Mouse (Mus musculus): ENCODE measurements around the gene Heg1.

The Heg1 gene

DNA sequence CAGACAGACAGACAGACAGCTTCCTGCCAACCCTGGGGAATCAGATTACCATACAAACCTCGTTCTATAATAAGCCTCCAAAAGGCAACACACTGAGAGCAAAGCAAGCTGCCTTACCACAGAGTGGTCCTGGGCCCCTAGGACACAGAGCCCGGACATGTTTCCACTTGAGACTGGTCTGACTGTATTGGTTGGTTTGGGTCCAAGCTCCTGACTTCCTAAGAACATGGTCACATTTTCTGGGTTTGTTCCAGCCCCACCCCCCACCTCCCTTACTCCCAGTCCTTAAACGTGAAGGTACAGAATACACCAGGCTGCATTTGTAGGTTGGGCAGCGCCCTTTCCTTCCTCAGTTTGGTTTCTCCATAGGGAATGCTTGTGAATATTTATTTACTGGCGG lies 57.6 kb downstream of the Heg1 start:
- in situ Hi-C loops (cut with MboI, MseI) = loop anchor here (5.0 kb wide), 1 partner anchor 434 kb away; no protein-coding TSS in a partner anchor

DNA sequence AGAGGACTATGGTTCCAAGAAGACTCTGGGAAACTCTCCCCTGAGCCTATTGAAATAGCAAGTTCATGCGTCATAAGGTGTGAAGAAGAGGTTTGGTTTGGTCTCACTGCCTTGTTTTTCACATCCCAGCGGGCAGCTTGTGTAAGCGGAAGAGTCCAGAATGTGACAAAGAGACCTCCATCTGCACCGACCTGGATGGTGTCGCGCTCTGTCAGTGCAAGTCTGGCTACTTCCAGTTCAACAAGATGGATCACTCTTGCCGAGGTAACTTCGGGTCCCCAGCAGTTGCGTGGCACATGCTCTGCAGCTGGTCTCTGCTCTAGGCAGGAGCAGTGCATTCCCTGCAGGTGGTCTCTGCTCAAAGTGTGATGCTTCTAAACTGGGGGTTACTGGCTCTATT lies 58.1 kb downstream of the Heg1 start:
- in situ Hi-C loops (cut with MboI, MseI) = loop anchor here (5.0 kb wide), 1 partner anchor 435 kb away; no protein-coding TSS in a partner anchor

DNA sequence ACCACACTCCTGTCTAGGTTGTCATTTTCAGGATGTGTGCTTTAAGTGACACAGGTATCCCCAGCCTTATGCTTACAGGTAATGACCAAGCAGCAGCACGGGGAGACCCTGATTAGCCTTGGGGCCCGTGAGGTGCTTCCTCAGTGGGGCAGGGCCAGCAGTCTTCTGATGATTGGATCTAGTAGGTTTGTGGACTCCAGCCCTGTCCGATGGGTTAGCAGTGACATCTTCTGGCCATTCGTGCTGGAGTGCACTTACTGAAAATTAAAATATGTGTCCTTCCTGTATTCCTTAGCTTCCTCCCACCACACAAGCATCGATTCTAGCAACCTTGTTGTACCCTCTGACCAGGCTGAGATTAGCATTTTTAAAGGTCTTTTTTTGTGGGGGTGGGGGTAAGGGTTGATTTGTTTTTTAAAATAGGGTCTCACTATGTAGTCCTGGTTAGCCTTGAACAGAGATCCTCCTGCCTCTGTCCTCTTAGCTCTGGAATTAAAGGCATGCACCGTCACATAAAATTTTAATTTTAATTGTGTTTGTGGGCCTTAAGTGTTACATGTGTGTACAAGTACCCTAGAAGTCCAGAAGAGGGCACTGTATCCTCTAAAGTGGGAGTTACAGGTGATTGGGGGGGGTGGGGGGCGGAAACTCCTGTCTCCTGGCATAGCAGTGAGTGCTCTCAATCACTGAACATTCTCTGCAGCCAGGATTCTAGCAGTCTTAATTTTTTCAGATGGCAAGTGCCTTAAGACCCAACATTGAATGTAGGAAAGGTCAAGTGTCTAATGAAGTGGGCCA lies 60.7 kb downstream of the Heg1 start:
- in situ Hi-C loops (cut with MboI, MseI) = loop anchor here (5.0 kb wide), 1 partner anchor 438 kb away; no protein-coding TSS in a partner anchor

DNA sequence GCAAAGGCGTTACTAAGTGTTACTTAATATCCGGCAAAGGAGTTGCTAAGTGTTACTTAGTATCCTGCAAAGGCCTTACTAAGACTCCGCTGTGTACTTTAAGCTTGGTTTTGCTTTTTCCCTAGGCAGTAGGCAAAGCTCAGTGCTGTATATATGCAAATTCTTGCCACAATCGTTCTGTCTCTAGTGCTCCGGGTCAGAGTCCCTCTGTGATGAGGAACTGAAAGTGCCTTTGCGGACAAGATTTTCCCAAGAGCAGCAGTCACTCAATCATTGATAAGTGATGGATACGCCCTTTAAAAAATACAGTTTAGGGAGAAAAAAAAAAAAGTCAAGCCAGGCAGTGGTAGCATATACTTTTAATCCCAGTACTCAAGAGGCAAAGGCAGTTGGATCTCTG lies 61.3 kb downstream of the Heg1 start:
- in situ Hi-C loops (cut with MboI, MseI) = no loop called here

DNA sequence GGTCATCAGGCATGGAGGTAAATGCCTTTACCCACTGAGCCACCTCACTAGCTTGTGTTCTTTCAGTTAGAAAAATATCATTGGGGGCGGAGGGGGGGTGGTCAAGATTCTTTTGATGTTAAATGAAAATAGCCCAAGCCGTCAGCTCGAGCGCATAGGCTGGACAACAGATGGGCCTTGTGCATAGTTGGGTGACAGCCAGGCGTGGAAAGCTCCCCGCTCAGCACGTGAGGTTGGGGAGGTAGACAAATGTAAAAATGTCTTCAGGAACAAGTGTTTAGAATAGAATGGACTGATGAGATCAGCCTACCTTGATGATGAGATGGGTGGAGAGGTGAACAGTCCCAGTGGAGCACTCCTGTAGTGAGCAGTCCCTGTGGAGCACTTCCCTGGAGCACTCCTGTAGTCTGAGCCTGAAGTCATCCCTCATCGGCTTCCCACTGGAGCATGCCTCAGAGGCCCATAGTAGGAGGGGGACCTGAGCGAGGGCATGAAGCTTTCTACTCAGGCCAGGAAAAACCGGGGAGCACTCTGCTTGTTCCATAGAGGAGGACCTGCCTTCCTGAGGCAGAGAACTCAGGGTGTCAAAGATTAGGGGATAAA lies 62.0 kb downstream of the Heg1 start:
- in situ Hi-C loops (cut with MboI, MseI) = no loop called here

DNA sequence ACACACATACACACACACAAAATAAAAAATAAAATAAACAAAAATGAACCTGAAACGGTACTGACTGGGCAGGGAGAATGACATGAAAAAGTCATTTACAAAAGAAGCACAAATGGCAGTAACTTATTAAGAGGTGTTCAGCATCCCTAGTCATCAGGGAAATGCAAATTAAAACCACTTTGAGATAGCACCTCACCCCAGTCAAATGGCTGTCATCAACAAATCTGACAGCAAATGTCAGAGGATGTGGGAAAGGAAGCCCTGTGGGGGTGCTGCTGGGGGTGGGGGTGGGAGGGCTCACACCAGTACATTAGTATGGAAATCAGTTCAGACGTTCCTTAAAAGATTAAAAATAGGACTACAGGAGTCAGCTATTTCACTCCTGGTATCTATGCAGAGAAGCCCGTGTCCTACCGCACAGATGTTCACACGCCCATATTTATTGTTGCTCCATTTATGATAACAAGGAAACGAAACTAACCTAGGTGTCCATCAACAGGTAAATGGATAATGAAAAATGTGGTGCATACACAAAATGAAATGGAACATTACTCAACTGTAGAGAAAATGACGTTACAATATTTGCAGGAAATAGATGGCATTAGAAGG lies 63.3 kb downstream of the Heg1 start:
- in situ Hi-C loops (cut with MboI, MseI) = no loop called here

DNA sequence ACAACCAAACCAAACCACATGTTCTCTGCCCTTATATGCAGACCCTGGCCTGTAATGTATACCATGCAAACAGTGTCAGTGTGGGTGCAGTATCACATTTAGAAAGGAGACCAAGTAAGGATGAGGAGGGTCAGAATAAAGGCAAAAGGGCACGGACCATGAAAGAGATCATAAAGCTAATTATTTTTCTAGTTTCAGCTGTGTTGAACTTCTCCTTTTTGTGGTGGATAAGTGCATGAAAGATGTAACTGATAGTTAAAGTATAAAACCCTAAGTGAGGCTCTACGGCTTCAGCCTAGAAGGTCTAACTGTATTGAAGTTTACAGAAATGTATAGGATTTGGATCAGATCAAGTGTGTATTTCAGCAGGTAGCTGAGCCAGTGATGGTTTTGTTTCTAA lies 63.8 kb downstream of the Heg1 start:
- in situ Hi-C loops (cut with MboI, MseI) = no loop called here

DNA sequence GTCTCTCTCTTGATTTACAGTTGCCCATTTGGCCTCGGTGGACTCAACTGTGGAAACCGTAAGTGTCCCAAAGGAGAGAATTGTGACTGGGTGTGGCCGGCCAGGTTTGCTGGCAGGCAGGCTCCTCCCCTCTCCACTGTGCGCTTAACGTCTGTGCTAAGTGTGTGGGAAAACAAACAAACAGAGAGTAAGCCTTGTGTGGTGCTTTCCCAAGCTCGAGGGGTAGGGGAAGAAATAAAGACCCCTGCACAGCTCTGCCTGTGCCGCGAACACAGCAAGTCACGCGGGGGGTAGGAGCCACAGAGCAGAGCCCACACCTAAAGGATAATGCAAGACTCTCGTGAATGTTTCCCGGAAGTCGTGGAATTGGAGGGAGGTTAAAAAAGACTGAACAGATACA lies 67.0 kb downstream of the Heg1 start:
- in situ Hi-C loops (cut with MboI, MseI) = no loop called here

DNA sequence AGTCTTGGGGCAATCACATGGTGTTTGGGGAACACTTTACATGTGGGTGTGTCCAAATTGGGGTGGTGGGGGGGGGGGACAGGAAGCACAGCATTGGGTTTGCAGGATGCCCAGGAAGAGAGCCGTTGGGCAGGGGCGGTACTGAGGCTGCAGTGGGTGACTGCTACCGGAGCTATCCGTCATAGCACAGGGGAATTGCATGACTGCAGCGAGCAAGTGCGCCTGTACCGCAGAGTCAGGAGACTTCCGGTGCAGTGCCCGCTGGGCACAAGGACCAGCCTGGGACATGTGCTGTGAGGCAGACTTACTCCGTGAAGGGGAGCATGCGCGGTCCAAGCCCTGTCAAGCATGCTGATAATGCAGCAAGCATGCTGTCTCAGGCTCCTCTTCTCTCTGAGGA lies 67.4 kb downstream of the Heg1 start:
- in situ Hi-C loops (cut with MboI, MseI) = no loop called here

DNA sequence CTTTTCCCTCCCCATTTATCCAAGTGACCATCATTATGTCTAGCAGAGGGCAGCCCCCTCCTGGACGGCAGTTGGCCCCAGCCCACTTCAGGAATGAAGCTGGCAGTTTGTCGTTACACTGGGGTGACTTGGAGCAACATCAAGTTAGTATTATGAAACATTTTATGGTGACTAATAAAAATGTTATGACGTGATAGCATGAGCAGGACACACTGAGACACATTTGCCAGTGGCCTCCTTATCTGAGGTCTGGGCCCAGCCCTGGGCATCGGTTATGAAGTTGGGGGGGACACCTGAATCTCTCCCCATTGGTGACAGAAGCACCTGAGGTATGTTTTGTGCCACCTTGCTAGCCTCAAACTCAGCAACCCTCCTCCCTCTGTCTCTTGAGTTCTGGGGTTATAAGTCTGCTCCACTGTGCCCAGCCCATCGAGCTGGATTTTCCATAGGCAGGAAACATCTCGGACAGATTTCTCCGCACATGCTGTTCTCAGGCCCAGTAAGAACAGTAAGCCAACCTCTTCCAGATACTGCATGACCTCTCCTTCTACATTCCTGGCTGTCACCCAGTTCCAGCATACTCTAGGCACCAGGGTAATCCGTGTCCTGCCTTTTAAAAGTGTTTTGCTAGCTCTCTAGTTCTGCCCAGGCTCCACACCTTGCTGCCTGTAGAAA lies 68.9 kb downstream of the Heg1 start:
- in situ Hi-C loops (cut with MboI, MseI) = no loop called here

DNA sequence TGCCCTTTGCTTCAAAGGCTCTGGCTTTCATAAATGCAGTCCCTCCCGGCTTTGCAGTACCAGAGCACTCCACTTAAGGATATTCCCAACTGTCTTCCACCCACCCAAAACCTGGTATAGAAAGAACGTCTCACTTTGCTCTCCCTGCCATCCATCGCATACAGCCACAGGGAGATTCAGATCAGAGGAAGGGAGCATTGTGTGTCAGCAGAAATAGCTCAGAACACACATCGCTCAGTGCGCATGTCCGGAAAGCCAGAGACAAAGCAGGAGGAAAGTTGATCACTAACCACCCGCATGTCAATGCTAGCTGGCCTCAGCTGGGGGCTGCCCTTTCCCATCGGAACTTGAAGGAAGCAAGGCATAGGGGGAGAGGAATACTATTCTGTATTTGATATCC lies 71.1 kb downstream of the Heg1 start:
- in situ Hi-C loops (cut with MboI, MseI) = no loop called here

DNA sequence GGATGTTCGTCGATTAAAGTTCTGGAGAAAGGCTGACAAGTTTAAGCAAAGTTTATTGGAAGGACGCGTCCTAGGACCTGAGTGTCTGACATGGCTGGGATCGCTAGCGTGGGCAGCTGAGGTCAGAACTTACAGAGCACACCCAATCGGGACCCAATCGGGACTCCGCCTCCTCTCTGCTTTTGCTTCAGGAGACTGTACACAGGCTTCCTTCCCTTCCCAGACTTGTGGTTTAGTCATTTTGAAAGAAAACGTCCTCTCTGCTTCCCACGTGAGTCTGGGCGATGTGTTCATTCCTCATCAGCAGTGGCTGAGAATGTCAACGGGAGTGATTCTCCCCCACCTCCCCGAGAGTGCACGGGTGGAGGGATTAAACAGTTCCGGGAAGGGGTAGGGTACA lies 71.8 kb downstream of the Heg1 start:
- in situ Hi-C loops (cut with MboI, MseI) = no loop called here

DNA sequence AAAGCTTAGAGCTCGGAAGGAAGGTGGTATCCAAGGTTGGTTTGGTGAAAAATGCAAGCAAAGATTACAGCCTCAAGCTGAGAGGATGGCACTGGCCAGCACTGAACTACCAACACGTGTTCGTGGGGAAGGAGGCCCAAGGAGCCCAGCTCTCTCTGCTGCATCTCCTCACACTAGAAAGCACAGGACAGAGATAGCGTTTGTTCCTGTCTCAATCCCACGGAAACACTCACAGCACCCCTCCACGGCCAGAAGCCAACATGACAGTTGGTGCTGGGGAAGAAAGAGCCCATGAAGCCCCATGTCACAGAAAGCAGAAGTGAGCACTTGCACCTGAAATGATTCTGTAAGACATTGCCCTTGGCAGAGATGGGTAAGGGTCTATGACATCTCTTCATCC lies 72.2 kb downstream of the Heg1 start:
- in situ Hi-C loops (cut with MboI, MseI) = no loop called here

DNA sequence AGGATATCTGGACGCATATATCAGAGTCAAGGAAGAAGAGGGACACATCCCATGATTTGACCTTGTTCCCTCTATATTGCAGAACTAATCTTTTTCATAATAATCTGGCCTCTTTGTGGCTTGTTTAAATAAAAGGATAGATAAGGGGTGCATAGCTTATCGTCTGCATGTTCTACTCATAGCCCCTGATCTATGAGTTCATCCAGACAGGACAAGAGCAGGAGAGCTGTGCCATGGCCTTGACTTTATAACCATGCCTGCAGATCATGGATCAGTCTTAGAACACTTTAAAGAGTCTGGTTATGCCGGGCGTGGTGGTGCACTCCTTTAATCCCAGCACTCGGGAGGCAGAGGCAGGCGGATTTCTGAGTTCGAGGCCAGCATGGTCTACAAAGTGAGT lies 75.0 kb downstream of the Heg1 start:
- in situ Hi-C loops (cut with MboI, MseI) = no loop called here

DNA sequence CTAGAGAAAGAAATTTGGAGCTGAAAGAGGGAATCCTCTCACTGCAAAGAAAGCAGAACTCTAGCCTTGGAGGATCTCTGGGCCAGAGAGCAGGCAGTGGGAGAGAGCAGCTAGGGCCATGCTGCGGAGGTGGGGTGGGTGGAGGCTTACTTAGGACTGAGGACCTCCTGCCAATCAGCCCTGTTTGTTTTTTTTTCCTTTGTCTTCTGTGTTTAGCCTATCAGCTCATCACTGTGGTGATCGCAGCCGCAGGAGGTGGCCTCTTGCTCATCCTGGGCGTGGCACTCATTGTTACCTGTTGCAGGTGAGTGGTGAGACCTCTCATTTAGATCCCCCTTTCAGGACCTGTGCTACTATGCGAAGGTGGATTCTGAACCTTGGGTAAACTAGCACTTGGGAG lies 76.4 kb downstream of the Heg1 start:
- in situ Hi-C loops (cut with MboI, MseI) = no loop called here

DNA sequence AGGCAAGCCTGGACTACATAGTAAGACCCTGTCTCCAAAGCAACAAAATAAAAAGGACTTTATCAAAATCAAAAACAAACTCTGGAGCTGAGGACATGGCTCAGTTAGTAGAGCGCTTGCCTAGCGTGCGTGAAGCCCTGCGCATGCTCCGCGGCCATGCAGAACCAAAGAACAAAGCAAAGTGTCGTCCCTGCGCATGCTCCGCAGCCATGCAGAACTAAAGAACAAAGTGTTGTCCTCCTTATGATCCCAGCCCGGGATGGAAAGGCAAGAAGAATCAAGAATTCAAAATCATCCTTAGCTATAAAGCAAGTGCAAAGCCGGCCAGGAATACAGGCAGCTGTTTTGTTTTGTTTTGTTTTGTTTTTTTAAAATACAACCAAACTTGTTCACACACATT lies 76.8 kb downstream of the Heg1 start:
- in situ Hi-C loops (cut with MboI, MseI) = no loop called here

DNA sequence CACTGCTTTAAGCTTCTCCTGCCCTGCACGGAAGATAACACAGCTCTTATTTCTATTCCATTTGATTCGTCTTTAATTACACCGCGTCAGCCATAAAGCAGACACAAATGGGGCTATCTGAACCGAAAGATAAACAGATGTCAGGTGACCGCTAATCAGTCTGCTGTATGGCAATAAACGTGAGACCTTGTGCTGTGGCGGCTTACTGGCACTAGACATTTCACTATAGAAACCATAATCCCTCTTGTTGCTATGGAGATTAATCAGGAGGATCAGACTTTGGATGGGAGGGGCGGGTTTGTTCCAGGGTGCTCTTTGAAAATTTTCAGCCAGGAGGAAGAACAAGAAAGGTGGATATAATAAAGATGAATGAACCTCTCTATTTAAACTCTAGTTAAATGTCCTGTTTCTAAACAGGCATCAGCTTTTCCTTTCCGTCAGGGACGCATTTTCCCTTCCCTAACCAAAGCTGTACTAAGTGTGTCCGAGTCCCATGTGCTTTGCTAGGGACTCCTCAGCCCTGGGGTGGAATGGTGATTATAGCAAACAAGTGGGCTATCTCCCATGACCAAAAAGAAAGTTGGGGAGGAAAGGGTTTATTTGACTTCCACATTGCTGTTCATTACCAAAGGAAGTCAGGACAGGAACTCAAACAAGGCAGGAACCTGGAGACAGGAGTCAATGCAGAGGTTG lies 80.5 kb downstream of the Heg1 start:
- in situ Hi-C loops (cut with MboI, MseI) = no loop called here

DNA sequence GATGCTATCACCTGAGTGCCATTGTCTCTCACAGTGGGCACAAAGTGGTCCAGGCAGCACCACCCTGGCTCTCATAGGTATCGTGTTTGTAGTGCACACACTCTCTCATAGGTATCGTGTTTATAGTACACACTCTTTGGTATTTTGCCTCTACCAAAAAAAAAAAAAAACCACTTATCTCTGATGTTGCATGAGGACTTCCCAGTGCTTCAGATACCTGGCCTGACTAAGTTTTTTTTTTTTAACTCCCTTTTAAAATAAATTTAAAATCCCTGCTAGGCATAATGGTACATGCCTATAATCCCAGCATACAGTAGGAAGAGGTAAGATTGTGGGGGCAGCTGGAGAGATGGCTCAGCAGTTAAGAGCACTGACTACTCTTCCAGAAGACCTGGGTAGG lies 81.3 kb downstream of the Heg1 start:
- in situ Hi-C loops (cut with MboI, MseI) = no loop called here

DNA sequence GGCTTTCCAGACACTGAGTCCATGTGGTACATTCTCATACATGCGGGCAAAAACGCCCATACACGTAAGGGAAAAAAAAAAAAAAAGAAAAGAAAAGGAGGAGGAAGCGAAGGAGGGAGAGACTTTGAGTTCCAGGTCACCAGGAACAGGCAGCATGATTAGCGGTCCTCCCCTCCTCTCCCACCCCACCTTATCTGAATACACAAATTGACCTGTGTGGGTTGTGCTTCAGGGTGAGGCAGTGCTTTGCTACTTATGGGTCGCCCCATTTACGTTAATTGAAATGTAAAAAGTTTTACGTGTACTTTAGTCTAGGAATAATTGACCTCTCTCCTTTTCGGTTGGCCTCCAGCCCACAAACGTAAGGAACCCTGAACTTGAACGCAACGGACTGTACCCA lies 82.1 kb downstream of the Heg1 start:
- in situ Hi-C loops (cut with MboI, MseI) = no loop called here

DNA sequence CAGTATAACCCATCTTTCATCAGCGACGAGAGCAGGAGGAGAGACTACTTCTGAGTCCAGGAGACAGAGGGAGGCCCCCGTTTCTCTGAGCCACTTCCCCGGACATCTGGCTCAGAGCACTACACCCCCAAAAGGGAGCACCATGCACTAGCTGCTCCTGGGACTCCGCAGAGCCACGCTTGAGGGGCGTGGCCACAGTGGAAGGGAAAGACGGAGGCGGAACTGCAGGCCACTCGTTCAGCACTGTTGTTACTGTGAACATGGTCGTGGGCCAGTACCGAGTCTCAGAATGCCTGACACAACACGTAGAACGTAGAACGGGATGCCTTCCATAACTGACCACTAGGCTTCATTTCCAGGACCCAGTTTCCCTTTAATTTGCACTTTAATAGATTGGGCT lies 82.6 kb downstream of the Heg1 start:
- in situ Hi-C loops (cut with MboI, MseI) = no loop called here

DNA sequence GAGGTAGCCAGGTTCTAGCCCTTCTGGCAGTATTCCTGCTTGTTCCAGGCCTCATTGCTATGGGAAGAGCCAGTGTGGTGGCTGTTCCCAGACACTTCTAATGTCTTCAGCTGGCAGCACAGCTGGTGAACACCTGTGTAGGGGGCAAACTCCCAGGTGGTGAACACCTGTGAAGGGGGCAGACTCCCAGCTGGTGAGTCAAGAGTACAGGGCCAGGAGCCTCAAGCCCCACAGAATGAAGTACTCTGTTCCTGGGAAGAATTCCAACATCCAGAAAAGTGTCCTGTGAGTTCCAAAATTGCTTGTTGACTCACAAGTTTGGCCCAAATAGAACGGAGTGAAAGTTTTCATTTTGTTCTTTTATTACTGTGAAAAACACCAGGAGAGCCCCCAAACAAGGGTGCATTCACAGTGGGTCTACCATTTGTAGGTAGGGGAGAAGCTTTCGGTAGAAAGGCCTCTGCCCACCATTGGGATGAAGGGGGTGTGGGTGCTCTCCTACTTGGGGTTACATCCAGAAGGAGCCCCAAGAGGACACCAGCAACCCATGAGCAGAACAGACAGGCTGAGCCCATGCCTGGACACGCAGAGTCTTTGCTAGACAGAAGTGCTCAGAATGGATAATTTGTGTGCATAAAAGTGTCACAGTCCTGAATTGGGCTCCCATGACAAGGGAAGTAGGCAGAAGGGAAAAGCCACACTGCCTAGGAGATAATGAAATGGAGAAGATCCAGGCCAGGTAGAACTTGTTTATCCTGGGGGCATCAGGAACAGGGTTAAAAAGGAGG lies 84.5 kb downstream of the Heg1 start:
- in situ Hi-C loops (cut with MboI, MseI) = no loop called here

Data from regulatory T cell (primary cell).